Mouse (Mus musculus): ENCODE data around the gene Gapvd1.

Gene Gapvd1

DNA sequence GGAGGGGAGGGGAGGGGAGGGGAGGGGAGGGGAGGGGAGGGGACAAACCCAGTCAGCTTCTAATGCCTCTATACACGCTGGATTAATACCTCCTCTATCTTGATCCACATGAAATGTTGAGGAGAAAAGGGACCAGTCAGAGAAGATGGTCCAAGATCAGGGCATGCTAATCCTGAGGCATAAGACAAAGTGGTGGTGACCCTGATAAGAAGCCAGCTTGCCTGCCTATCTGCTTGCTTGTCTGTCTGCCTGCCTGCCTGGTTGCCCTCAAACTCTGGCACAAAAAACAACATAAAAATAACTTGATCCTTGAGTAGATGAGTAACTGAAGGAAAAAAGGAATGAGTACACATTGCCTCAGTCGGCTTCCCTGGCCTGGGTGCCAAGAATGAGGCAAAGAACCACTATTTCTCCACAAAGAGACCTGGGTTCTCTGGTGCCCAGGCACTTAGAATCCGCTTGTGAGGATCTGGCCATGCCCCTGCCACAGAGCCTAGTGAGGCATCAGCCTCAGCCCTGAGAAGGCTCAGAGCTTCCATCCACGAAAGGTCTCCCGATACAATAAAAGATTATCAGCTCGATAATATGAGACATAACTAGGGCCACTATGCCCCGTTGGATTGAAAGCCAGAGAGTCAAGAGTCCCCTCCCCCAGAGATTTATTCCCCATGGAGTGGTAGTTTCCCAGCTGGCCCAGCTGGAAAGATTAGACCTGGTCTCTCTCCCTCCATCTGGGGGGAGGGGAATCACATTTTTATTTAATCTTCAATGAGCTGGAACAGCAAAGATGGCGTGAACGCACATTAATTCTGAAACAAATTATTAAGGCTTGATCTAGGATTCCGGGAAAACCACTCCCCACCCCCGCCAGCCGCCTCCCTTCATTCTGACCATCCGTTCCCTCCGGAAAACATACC is 119.5 kb downstream of the Gapvd1 start:
- no peak for DNase-seq (ENCODE audit: low read depth, low spot score)

DNA sequence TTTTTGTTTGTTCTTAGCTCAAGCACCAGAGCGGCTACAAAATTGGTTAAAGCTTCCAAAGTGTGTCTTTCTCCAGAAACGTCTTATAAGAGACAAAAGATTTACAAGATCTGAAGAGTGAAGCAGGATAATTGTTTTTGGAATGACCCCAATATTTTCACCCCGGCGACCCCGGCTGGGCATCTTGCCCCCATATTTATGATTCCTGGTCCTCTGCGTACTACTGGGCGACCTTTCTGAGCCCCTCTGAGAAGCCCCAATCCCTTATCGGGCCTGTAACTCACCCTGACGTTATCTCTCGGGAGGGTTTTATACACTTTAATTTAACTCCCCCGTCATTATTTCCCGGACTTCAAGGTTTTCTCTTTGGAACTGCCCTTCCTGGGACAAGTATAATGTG is 123.0 kb downstream of the Gapvd1 start:
- DNase-seq (ENCODE audit: low read depth, low spot score) = no peak

DNA sequence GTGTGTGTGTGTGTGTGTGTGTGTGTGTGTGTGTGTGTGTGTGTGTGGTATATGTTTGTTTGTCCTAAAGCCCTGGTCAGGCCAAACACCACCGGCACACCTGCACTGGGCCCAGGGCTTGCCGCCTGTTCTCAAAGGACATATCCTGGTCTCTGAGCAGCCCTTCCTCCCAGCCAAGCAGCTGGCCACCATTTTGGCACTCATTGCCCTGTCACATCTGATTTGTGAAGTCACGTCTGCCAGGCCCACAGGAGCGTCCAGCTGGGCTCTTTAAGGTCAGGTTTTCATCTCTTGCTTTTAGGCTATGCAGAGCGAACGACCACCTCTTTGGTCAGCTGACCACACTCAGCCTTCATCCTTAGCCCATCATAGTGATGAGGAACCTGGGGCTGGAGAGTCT is 124.6 kb downstream of the Gapvd1 start:
- no peak for DNase-seq (ENCODE audit: low read depth, low spot score)

DNA sequence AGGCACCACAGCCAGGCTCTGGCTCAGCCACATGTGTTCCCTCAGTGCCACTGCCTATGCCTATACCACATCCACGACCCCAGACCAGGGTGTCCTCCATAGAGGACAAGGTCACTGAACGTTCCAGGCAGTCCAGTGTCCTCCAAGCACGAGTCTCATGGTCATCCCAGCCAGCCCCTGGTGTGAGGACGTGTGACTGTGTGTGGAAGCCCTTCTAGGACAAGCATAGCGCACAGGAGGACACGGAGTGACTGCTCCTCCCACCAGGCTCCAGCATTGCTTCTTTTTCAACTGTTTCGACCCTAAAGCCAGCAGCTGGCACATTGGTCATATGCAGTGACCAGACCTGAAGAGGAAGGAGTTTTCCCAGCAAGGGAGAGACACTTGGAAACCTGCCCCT is 125.3 kb downstream of the Gapvd1 start:
- no peak for DNase-seq (ENCODE audit: low read depth, low spot score)

DNA sequence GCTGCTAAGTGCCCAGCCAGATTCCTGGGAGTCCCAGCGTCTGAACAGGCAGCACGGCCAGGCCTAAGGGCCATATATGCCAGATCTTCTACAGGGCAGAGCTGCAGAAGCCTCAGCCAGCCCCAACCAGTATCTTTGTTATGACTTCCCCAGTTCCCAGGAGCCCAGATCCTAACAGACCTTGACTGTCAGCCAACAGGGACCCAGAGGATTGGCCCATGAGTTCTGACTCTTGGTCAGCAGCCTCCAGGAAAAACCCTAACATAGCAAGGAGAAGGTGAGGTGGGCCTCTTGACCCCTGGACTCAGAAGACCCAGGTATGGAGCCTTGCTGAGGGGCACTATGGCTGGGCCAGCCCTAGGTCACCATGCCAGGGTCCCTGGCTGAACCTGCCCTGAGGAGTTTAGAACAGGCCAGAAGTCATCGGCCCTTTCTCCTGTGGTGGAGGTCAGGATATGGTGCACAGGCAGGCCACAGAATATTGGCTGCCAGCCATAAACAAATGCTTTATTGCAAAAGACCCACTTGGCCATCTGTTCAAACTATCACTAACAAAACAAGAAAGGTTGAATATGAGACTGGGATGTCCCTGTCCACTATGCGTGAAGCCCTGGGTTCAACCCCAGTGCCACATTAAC is 126.0 kb downstream of the Gapvd1 start:
- no peak for DNase-seq (ENCODE audit: low read depth, low spot score)

DNA sequence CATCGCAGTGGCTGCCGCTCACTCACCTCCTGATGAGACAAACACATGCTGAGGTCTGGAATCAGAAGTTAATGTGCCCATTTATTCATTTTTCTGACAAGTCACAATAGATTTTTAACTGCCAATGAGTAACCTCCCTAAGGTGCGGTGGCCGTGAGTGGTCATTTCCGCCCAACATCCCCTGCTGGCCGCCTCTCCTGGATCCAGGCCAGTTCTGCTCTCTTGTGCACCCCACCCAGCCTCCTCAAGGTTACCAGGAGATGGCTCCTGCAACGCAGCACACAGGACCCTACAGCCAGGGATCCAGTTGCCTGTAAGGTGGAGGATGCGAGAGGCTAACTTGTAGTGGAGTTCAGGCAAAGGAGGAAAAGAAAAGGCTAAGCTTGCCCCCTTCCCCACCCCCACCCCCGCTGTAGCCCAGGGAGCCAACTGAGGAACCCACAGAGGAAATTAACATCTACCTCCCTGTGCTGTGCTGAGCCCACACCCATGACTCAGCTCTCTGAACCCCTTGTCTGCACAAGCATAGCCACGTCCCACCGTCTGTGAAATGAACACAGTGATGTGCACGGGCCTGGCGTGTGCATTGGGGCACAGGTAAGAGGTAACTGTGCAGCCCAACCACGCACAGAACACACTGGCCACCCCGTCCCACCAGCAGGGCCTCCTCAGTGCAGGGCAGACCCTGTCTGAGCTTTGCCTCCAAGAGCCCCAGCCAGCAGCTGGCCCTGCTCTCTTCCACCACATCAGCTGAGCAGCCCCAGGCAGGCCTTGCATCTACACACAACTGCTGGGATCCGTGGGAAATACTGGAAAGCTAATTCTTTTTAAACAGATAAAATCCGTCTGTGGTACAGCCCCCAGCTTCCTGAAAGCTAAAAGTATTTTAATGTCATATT is 127.5 kb downstream of the Gapvd1 start:
- no peak for DNase-seq (ENCODE audit: low read depth, low spot score)

Measured in c-Kit-negative CD71-positive TER-119-positive erythroid progenitor cells, embryonic 14.5 days (primary cell).